Mouse (Mus musculus): Measurements from ENCODE around the gene Ttll5. TPM values are rescaled to one million over a fixed set of nuclear protein-coding genes. Genes with fewer than 3 reads are reported as not detected.

The Ttll5 gene
- total and polyA plus RNA-seq, 2 experiments from 2014 or later, result 6.3 to 16.8 TPM

- no peak overlapping the region for H3K27ac ChIP-seq (ENCODE audit: low read depth)
- H3K4me1 ChIP-seq (ENCODE audit: control insufficient read depth, insufficient read depth), result peaks cover 20% of the 10 kb centered on the region
- no peak overlapping the region for H3K4me3 ChIP-seq (ENCODE audit: low read depth, low read length)
- no peak for TF ChIP-seq CTCF (IDR thresholded peaks at IDR 0.05; ENCODE audit: low read depth)
- TF ChIP-seq EP300 (IDR thresholded peaks at IDR 0.05; ENCODE audit: low read depth), result no peak
- no peaks in the 10 kb centered on the region for H3K27me3 ChIP-seq (ENCODE audit: control insufficient read depth, insufficient read depth, low read length)
- H3K36me3 ChIP-seq (replicated peaks; ENCODE audit: control insufficient read depth, insufficient read depth, low read length), result no peaks in the 10 kb centered on the region
- no peak overlapping the region for H3K9ac ChIP-seq (replicated peaks; ENCODE audit: low read depth, low read length)
- no peaks in the 10 kb centered on the region for H3K9me3 ChIP-seq (replicated peaks; ENCODE audit: control insufficient read depth, low read length)
- ATAC-seq (ENCODE audit: insufficient read depth, low read depth) (no peak), DNase-seq (ENCODE audit: low spot score) (no peak)
- H3K4me2 ChIP-seq (ENCODE audit: low read depth, low read length), result no peak overlapping the region
These were observed 143.4 kb downstream of the Ttll5 start for GRCm38 (mm10) chr12:85967812-85968211.

GRCm38 (mm10) chr12:85968409-85968808 is 143.9 kb downstream of the Ttll5 start:
- no peak overlapping the region for H3K27ac ChIP-seq (ENCODE audit: low read depth)
- ATAC-seq (ENCODE audit: insufficient read depth, low read depth), result no peak
- H3K4me1 ChIP-seq (ENCODE audit: control insufficient read depth, insufficient read depth), result peaks cover 17% of the 10 kb centered on the region
- no peak overlapping the region for H3K9ac ChIP-seq (replicated peaks; ENCODE audit: low read depth, low read length)
- H3K4me3 ChIP-seq (ENCODE audit: low read depth, low read length), result no peak overlapping the region
- TF ChIP-seq CTCF (IDR thresholded peaks at IDR 0.05; ENCODE audit: low read depth), result no peak
- TF ChIP-seq EP300 (IDR thresholded peaks at IDR 0.05; ENCODE audit: low read depth), result no peak
- no peaks in the 10 kb centered on the region for H3K9me3 ChIP-seq (replicated peaks; ENCODE audit: control insufficient read depth, low read length)
- H3K36me3 ChIP-seq (replicated peaks; ENCODE audit: control insufficient read depth, insufficient read depth, low read length), result no peaks in the 10 kb centered on the region
- DNase-seq (ENCODE audit: low spot score), result no peak
- H3K4me2 ChIP-seq (ENCODE audit: low read depth, low read length), result no peak overlapping the region
- no peaks in the 10 kb centered on the region for H3K27me3 ChIP-seq (ENCODE audit: control insufficient read depth, insufficient read depth, low read length)
- WGBS, result 70% methylated on average over 4 of the region's 4 CpGs

GRCm38 (mm10) chr12:85969571-85969970 is 145.1 kb downstream of the Ttll5 start:
- no peak for DNase-seq (ENCODE audit: low spot score)
- Histone ChIP-seq H3K4me2 (ENCODE audit: low read depth, low read length) (no peak overlapping the region), H3K4me1 (ENCODE audit: control insufficient read depth, insufficient read depth) (peaks cover 18% of the 10 kb centered on the region), H3K27ac (ENCODE audit: low read depth) (no peak overlapping the region), H3K9me3 (replicated peaks; ENCODE audit: control insufficient read depth, low read length) (no peaks in the 10 kb centered on the region), H3K36me3 (replicated peaks; ENCODE audit: control insufficient read depth, insufficient read depth, low read length) (no peaks in the 10 kb centered on the region), H3K4me3 (ENCODE audit: low read depth, low read length) (no peak overlapping the region), H3K9ac (replicated peaks; ENCODE audit: low read depth, low read length) (no peak overlapping the region), H3K27me3 (ENCODE audit: control insufficient read depth, insufficient read depth, low read length) (no peaks in the 10 kb centered on the region)
- no peak for ATAC-seq (ENCODE audit: insufficient read depth, low read depth)
- WGBS, result 34% methylated on average over 5 of the region's 5 CpGs
- TF ChIP-seq EP300 (IDR thresholded peaks at IDR 0.05; ENCODE audit: low read depth), result no peak
- no peak for TF ChIP-seq CTCF (IDR thresholded peaks at IDR 0.05; ENCODE audit: low read depth)

- 52% methylated on average over 5 of the region's 5 CpGs for WGBS
- DNase-seq (ENCODE audit: low spot score) (no peak), ATAC-seq (ENCODE audit: insufficient read depth, low read depth) (no peak)
- Histone ChIP-seq H3K4me1 (ENCODE audit: control insufficient read depth, insufficient read depth) (peaks cover 18% of the 10 kb centered on the region), H3K27ac (ENCODE audit: low read depth) (no peak overlapping the region), H3K4me3 (ENCODE audit: low read depth, low read length) (no peak overlapping the region), H3K36me3 (replicated peaks; ENCODE audit: control insufficient read depth, insufficient read depth, low read length) (no peaks in the 10 kb centered on the region), H3K9ac (replicated peaks; ENCODE audit: low read depth, low read length) (no peak overlapping the region), H3K9me3 (replicated peaks; ENCODE audit: control insufficient read depth, low read length) (no peaks in the 10 kb centered on the region), H3K27me3 (ENCODE audit: control insufficient read depth, insufficient read depth, low read length) (no peaks in the 10 kb centered on the region), H3K4me2 (ENCODE audit: low read depth, low read length) (no peak overlapping the region)
- TF ChIP-seq CTCF (IDR thresholded peaks at IDR 0.05; ENCODE audit: low read depth) (no peak), EP300 (IDR thresholded peaks at IDR 0.05; ENCODE audit: low read depth) (no peak)
These were observed 145.7 kb downstream of the Ttll5 start for GRCm38 (mm10) chr12:85970191-85970590.

- TF ChIP-seq EP300 (IDR thresholded peaks at IDR 0.05; ENCODE audit: low read depth), result no peak
- no peak for TF ChIP-seq CTCF (IDR thresholded peaks at IDR 0.05; ENCODE audit: low read depth)
- Histone ChIP-seq H3K27me3 (ENCODE audit: control insufficient read depth, insufficient read depth, low read length) (no peaks in the 10 kb centered on the region), H3K9me3 (replicated peaks; ENCODE audit: control insufficient read depth, low read length) (no peaks in the 10 kb centered on the region), H3K4me1 (ENCODE audit: control insufficient read depth, insufficient read depth) (peaks cover 18% of the 10 kb centered on the region), H3K9ac (replicated peaks; ENCODE audit: low read depth, low read length) (no peak overlapping the region), H3K27ac (ENCODE audit: low read depth) (no peak overlapping the region), H3K4me3 (ENCODE audit: low read depth, low read length) (no peak overlapping the region), H3K4me2 (ENCODE audit: low read depth, low read length) (no peak overlapping the region), H3K36me3 (replicated peaks; ENCODE audit: control insufficient read depth, insufficient read depth, low read length) (no peaks in the 10 kb centered on the region)
- DNase-seq (ENCODE audit: low spot score) (no peak), ATAC-seq (ENCODE audit: insufficient read depth, low read depth) (no peak)
- WGBS, result 52% methylated on average over 2 of the region's 2 CpGs
These were observed 146.3 kb downstream of the Ttll5 start for GRCm38 (mm10) chr12:85970803-85971202.

- H3K4me3 ChIP-seq (ENCODE audit: low read depth, low read length), result no peak overlapping the region
- TF ChIP-seq EP300 (IDR thresholded peaks at IDR 0.05; ENCODE audit: low read depth) (no peak), CTCF (IDR thresholded peaks at IDR 0.05; ENCODE audit: low read depth) (no peak)
- no peak for DNase-seq (ENCODE audit: low spot score)
- H3K4me2 ChIP-seq (ENCODE audit: low read depth, low read length), result no peak overlapping the region
- H3K9ac ChIP-seq (replicated peaks; ENCODE audit: low read depth, low read length), result no peak overlapping the region
- no peaks in the 10 kb centered on the region for H3K9me3 ChIP-seq (replicated peaks; ENCODE audit: control insufficient read depth, low read length)
- no peaks in the 10 kb centered on the region for H3K36me3 ChIP-seq (replicated peaks; ENCODE audit: control insufficient read depth, insufficient read depth, low read length)
- H3K27ac ChIP-seq (ENCODE audit: low read depth), result no peak overlapping the region
- 83% methylated on average over 4 of the region's 4 CpGs for WGBS
- peaks cover 18% of the 10 kb centered on the region for H3K4me1 ChIP-seq (ENCODE audit: control insufficient read depth, insufficient read depth)
- H3K27me3 ChIP-seq (ENCODE audit: control insufficient read depth, insufficient read depth, low read length), result no peaks in the 10 kb centered on the region
- no peak for ATAC-seq (ENCODE audit: insufficient read depth, low read depth)
These were observed 147.2 kb downstream of the Ttll5 start for GRCm38 (mm10) chr12:85971655-85972054.

All from heart, postnatal 0 days (tissue).